Mouse (Mus musculus): ENCODE measurements around the gene Zfp358. TPM values are rescaled to one million over a fixed set of nuclear protein-coding genes. Genes with fewer than 3 reads are reported as not detected.

Gene Zfp358
- polyA plus RNA-seq, 1 experiment from 2014 or later = 32.6 TPM

- ATAC-seq = no peak
- 52% methylated on average over 4 of the region's 4 CpGs for WGBS
- H3K4me3 ChIP-seq (replicated peaks) = no peak overlapping the region
Measured at GRCm38 (mm10) chr8:3480221-3480785, 12.6 kb upstream of the Zfp358 start.

DNA sequence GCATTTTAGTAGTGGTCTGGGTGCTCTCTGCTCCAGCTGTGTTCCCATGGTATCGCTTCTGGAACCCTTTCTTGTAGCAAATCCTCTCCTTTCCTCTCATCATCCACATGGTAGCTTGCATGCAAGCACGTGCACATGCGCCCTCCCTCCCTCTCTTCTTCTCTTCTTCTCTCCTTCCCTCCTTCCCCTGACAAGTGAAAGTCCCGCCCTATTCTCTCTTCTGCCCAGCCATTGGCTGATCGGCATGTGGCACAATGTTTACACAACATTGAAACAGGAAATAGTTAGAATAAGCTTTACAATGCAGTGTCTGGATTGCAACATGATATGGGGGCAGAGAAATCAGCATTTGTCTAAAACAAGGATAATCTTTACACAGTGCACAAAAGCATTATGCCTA, 11.3 kb upstream of the Zfp358 start:
- Histone ChIP-seq H3K9ac (no peak overlapping the region), H3K27me3 (replicated peaks) (no peaks in the 10 kb centered on the region), H3K9me3 (no peaks in the 10 kb centered on the region), H3K4me2 (replicated peaks) (no peak overlapping the region), H3K36me3 (no peaks in the 10 kb centered on the region), H3K4me3 (replicated peaks) (no peak overlapping the region), H3K27ac (no peak overlapping the region), H3K4me1 (replicated peaks) (no peaks in the 10 kb centered on the region)
- 61% methylated on average over 5 of the region's 5 CpGs for WGBS
- no peak; the same call in 1 of the 2 replicates for ATAC-seq

More at GRCm38 (mm10) chr8:3480221-3480785, 12.6 kb upstream of the Zfp358 start:
- Histone ChIP-seq H3K4me2 (replicated peaks) (no peak overlapping the region), H3K9me3 (no peaks in the 10 kb centered on the region), H3K9ac (no peak overlapping the region), H3K36me3 (no peaks in the 10 kb centered on the region), H3K27me3 (replicated peaks) (0 out of 2 replicates have a peak, but pooled peaks cover 6% of the 10 kb centered on the region), H3K4me1 (replicated peaks) (no peaks in the 10 kb centered on the region; the same call in 1 of the 2 replicates), H3K27ac (no peak overlapping the region)

DNA sequence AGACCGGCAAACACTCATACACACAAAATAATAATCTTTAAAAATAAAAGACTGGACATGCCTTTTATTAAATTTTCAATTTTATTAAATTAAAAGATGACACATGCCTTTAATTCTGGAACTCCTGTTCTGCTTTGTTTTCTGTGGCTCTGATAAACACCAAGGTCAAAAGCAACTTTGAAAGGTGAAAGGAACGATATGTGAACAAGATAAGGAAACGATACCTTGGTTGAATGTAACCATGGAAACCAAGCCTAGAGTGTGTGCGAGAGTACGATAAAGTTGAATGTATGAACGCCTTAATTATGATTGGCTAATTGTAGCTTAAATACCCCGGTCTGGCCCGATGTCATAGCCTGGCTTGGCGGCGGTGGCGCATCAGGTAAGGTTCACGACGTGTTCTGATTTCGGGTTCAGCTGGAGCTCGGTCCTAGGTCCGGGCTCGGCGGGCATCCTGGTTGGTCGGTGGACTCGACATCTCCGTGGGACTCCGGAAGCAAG, 10.6 kb upstream of the Zfp358 start:
- Histone ChIP-seq H3K9me3 (no peaks in the 10 kb centered on the region), H3K27ac (no peak overlapping the region), H3K4me3 (replicated peaks) (no peak overlapping the region), H3K4me2 (replicated peaks) (no peak overlapping the region), H3K9ac (no peak overlapping the region), H3K27me3 (replicated peaks) (no peaks in the 10 kb centered on the region), H3K4me1 (replicated peaks) (no peaks in the 10 kb centered on the region), H3K36me3 (no peaks in the 10 kb centered on the region)
- WGBS = 87% methylated on average over 22 of the region's 22 CpGs
- no peak for ATAC-seq

- no peak overlapping the region for H3K9ac ChIP-seq
- H3K27ac ChIP-seq = no peak overlapping the region
- ATAC-seq = no peak
- no peak overlapping the region for H3K4me2 ChIP-seq (replicated peaks)
- no peaks in the 10 kb centered on the region for H3K9me3 ChIP-seq
- no peaks in the 10 kb centered on the region for H3K36me3 ChIP-seq
- H3K4me1 ChIP-seq (replicated peaks) = no peaks in the 10 kb centered on the region
- 75% methylated on average over 7 of the region's 7 CpGs for WGBS
- H3K27me3 ChIP-seq (replicated peaks) = no peaks in the 10 kb centered on the region
- H3K4me3 ChIP-seq (replicated peaks) = no peak overlapping the region
Measured at GRCm38 (mm10) chr8:3483546-3483945, 9.4 kb upstream of the Zfp358 start.

DNA sequence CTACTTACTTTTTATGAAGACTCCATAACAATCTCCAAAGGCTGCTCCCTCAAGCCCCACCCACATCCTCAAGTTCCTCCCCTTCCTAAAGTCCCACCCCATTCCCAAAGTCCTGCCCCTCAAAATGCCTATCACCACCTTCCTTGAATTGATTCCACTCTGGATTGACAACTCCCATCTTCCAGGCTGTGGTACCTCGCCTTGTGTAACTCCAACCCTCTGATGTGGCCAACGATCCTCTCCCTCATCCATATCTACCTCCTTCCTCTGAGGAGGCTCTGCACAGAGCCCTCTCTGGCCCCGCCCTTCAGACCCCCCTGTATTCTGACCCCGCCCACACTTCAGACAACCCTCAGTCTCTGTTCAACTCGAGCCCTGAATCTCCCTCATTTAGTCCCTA, 7.7 kb upstream of the Zfp358 start:
- peak; percentile 52; the same call in 1 of the 2 replicates for ATAC-seq
- Histone ChIP-seq H3K36me3 (no peaks in the 10 kb centered on the region), H3K9me3 (no peaks in the 10 kb centered on the region), H3K4me2 (replicated peaks) (no peak overlapping the region), H3K27ac (no peak overlapping the region), H3K4me3 (replicated peaks) (no peak overlapping the region), H3K27me3 (replicated peaks) (no peaks in the 10 kb centered on the region), H3K4me1 (replicated peaks) (no peaks in the 10 kb centered on the region), H3K9ac (no peak overlapping the region)
- WGBS = 32% methylated on average over 5 of the region's 5 CpGs

GRCm38 (mm10) chr8:3493845-3494208, 889 bp downstream of the Zfp358 start:
- H3K9ac ChIP-seq = peak overlapping the region; percentile 95
- H3K9me3 ChIP-seq = no peaks in the 10 kb centered on the region
- peak; percentile 8; the same call in 1 of the 2 replicates for ATAC-seq
- peaks cover 6% of the 10 kb centered on the region; the same call in 1 of the 2 replicates for H3K4me1 ChIP-seq (replicated peaks)
- 31% methylated on average over 6 of the region's 6 CpGs for WGBS
- peak overlapping the region; percentile 83; the same call in 1 of the 2 replicates for H3K27ac ChIP-seq
- H3K27me3 ChIP-seq (replicated peaks) = no peaks in the 10 kb centered on the region
- peak overlapping the region; percentile 79 for H3K4me3 ChIP-seq (replicated peaks)
- peak overlapping the region; percentile 66 for H3K4me2 ChIP-seq (replicated peaks)
- peaks cover 18% of the 10 kb centered on the region for H3K36me3 ChIP-seq

- Histone ChIP-seq H3K27ac (no peak overlapping the region), H3K4me3 (replicated peaks) (no peak overlapping the region), H3K9ac (no peak overlapping the region), H3K4me2 (replicated peaks) (no peak overlapping the region), H3K9me3 (no peaks in the 10 kb centered on the region), H3K27me3 (replicated peaks) (no peaks in the 10 kb centered on the region), H3K36me3 (peaks cover 18% of the 10 kb centered on the region), H3K4me1 (replicated peaks) (peaks cover 9% of the 10 kb centered on the region; the same call in 1 of the 2 replicates)
- ATAC-seq = no peak
- 96% methylated on average over 44 of the region's 44 CpGs for WGBS
Measured at GRCm38 (mm10) chr8:3495578-3496427, 2.9 kb downstream of the Zfp358 start.

DNA sequence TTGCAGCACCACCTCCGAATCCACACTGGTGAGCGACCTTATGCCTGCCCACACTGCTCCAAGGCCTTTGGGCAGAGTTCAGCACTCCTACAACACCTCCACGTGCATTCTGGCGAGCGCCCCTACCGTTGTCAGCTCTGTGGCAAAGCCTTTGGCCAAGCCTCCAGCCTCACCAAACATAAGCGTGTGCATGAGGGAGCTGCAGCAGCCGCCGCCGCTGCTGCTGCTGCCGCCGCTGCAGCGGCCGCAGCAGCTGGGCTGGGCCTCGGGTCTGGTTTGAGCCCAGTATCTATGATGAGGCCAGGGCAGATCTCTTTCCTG, 3.5 kb downstream of the Zfp358 start:
- Histone ChIP-seq H3K4me3 (replicated peaks) (no peak overlapping the region), H3K9me3 (no peaks in the 10 kb centered on the region), H3K9ac (no peak overlapping the region), H3K4me1 (replicated peaks) (peaks cover 12% of the 10 kb centered on the region), H3K4me2 (replicated peaks) (no peak overlapping the region), H3K36me3 (peaks cover 18% of the 10 kb centered on the region), H3K27ac (no peak overlapping the region), H3K27me3 (replicated peaks) (no peaks in the 10 kb centered on the region)
- 90% methylated on average over 15 of the region's 15 CpGs for WGBS
- ATAC-seq = no peak

GRCm38 (mm10) chr8:3498583-3498982, 5.6 kb downstream of the Zfp358 start:
- Histone ChIP-seq H3K4me2 (replicated peaks) (no peak overlapping the region), H3K27me3 (replicated peaks) (no peaks in the 10 kb centered on the region), H3K27ac (no peak overlapping the region), H3K4me3 (replicated peaks) (no peak overlapping the region), H3K36me3 (peaks cover 18% of the 10 kb centered on the region), H3K9me3 (no peaks in the 10 kb centered on the region), H3K4me1 (replicated peaks) (peaks cover 12% of the 10 kb centered on the region), H3K9ac (no peak overlapping the region)
- no peak for ATAC-seq
- 87% methylated on average over 3 of the region's 3 CpGs for WGBS

DNA sequence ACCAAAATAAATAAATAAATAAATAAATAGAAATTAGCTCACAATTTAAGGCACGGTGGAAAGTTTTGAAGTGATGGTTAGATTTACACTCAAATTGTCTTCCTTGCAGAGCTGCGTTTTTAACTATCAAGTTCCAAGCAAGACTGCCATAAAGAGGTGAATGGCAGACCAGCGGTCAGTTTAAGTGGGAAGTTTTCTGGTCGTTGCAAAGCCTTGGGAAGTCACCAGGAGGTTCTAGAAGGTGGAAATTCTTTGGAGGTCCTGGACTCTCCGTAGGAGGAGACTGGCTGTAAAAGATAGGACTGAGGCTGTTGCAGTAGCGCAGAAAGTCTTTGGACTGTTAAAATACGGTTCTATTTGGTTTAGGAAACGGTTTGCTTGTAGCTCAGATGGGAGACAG, 6.8 kb downstream of the Zfp358 start:
- WGBS = 1% methylated on average over 8 of the region's 8 CpGs
- Histone ChIP-seq H3K36me3 (peaks cover 17% of the 10 kb centered on the region), H3K4me2 (replicated peaks) (peak overlapping the region; percentile 70), H3K9ac (peak overlapping the region; percentile 57), H3K4me3 (replicated peaks) (peak overlapping the region; percentile 86), H3K9me3 (no peaks in the 10 kb centered on the region), H3K27me3 (replicated peaks) (no peaks in the 10 kb centered on the region), H3K4me1 (replicated peaks) (peaks cover 6% of the 10 kb centered on the region), H3K27ac (peak overlapping the region; percentile 82)
- ATAC-seq = peak; percentile 29

DNA sequence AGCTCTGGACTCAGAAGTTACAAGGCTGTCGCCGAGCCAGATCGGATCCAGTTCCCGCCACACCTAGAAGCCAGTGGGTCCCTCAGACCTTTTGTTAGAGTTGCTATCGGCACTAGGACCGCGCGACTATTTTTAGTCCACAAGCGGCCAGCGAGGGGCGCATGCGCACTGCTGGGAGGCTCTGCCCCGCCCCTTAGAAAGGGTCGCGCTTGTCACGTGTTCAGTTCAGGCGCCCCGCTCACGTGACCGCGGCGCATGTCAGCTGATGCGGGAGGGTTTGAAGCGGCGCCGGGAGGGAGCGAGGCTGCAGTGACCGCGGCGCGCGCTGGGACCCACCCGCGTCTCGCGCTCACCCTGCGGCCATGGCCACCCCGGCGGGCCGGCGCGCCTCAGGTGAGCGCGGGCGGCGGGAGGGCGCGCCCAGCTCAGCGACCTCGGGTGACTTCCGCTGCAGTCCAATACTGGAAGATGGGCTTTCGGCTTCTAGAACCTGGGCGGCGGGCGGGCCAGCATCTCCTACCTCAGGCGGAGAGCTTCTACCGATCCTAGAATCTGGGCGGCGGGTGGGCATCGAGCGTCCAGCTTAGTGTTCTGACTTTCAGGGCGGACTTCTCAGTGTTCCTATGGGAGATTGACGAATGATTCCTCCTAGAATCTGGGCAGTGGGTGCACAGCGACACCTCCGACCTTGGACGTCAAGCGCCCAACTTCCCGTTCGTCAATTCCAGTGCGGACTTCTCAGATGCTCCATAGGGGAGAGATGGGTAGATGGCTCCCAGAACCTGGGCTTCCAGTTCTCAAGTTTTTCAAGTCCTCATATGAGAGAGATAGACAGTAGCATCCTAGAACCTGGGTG, 7.5 kb downstream of the Zfp358 start, which contains the start of gene Mcoln1:
Gene Mcoln1 (plus strand): TSS at position 223 of the 856 bp plus-strand sequence.
- H3K4me1 ChIP-seq (replicated peaks) = peaks cover 6% of the 10 kb centered on the region
- H3K9me3 ChIP-seq = no peaks in the 10 kb centered on the region
- H3K4me2 ChIP-seq (replicated peaks) = peak within 1 kb of the TSS; percentile 70
- peak within 1 kb of the TSS; percentile 82 for H3K27ac ChIP-seq
- peak within 1 kb of the TSS; percentile 74 for H3K9ac ChIP-seq
- H3K4me3 ChIP-seq (replicated peaks) = peak within 1 kb of the TSS; percentile 86
- WGBS = under 1% methylated on average over 70 of the region's 70 CpGs
- no peaks in the 10 kb centered on the region for H3K27me3 ChIP-seq (replicated peaks)
- H3K36me3 ChIP-seq = peaks cover 13% of the 10 kb centered on the region
- peak; percentile 93 for ATAC-seq

DNA sequence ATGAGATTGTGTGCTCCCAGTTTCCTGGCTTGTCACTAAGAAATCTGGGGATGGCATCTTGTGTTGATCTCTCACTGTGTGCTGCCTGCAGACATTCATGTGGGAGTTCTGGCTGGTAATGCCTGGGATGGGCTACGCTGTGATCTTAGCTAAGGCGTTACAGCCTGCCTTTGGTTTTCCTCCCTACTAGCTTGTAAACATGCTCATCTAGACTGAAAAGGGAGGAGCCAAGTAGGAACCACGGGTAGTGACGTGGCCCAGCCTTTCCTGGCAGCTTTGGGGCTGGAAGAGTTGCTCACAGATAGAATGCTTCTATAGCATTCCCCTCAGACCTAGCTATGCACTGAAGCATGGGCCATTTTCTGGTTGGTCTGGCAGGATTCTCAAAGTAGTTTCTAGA, 9.3 kb downstream of the Zfp358 start:
- Histone ChIP-seq H3K4me2 (replicated peaks) (no peak overlapping the region), H3K9me3 (no peaks in the 10 kb centered on the region), H3K9ac (peak overlapping the region; percentile 15), H3K36me3 (peaks cover 13% of the 10 kb centered on the region), H3K4me3 (replicated peaks) (no peak overlapping the region), H3K27me3 (replicated peaks) (no peaks in the 10 kb centered on the region), H3K4me1 (replicated peaks) (peaks cover 6% of the 10 kb centered on the region), H3K27ac (no peak overlapping the region)
- WGBS = 59% methylated on average over 4 of the region's 4 CpGs
- no peak for ATAC-seq
